ENCODE assay signal across 8 mouse cellular contexts in genomic region chr11:35770741-35771504, GRCm38 (mm10). TPM values are rescaled to one million over a fixed set of nuclear protein-coding genes. Genes with fewer than 3 reads are reported as not detected.
DNase-seq lines count a peak whose midpoint lies in the region; ATAC-seq lines count a peak whose summit lies in the region.

No protein-coding gene starts in this region.

- peak overlapping the region; percentile 69 for H3K4me3 ChIP-seq in heart, embryonic 16.5 days (ENCODE audit: low read length)
- H3K4me3 ChIP-seq in hindbrain, embryonic 14.5 days (replicated peaks; ENCODE audit: low read length): peak overlapping the region; percentile 81
- peak overlapping the region; percentile 94 for H3K4me3 ChIP-seq in midbrain, embryonic 14.5 days (replicated peaks; ENCODE audit: low read depth, low read length)

- intact Hi-C loops in heart, postnatal 10 days (cut with DNase I): loop anchor here (5.0 kb wide), 1 partner anchor 61 kb away; the partner anchor contains the start of gene Rars

- H3K9me3 ChIP-seq in heart, embryonic 16.5 days (replicated peaks; ENCODE audit: control insufficient read depth, low read length): no peaks in the 10 kb centered on the region
- no peaks in the 10 kb centered on the region for H3K9me3 ChIP-seq in hindbrain, embryonic 14.5 days (ENCODE audit: control insufficient read depth, low read length)
- no peaks in the 10 kb centered on the region for H3K9me3 ChIP-seq in midbrain, embryonic 14.5 days (ENCODE audit: control insufficient read depth, low read length)

- no peaks in the 10 kb centered on the region for H3K27me3 ChIP-seq in heart, embryonic 16.5 days (ENCODE audit: control insufficient read depth, insufficient read depth, low read length)
- H3K27me3 ChIP-seq in hindbrain, embryonic 14.5 days (ENCODE audit: control insufficient read depth, insufficient read depth, low read length): no peaks in the 10 kb centered on the region
- no peaks in the 10 kb centered on the region for H3K27me3 ChIP-seq in midbrain, embryonic 14.5 days (ENCODE audit: control insufficient read depth, insufficient read depth, low read length)

- H3K4me1 ChIP-seq in heart, embryonic 16.5 days (ENCODE audit: control insufficient read depth, insufficient read depth, low read length): peaks cover 13% of the 10 kb centered on the region
- H3K4me1 ChIP-seq in hindbrain, embryonic 14.5 days (replicated peaks; ENCODE audit: control insufficient read depth, insufficient read depth, low read length): peaks cover 16% of the 10 kb centered on the region
- H3K4me1 ChIP-seq in midbrain, embryonic 14.5 days (ENCODE audit: control insufficient read depth, insufficient read depth, low read length): peaks cover 19% of the 10 kb centered on the region

- H3K9ac ChIP-seq in heart, embryonic 16.5 days (ENCODE audit: low read length): peak overlapping the region; percentile 84
- H3K9ac ChIP-seq in hindbrain, embryonic 14.5 days: peak overlapping the region; percentile 96
- H3K9ac ChIP-seq in midbrain, embryonic 14.5 days (replicated peaks; ENCODE audit: low read length): peak overlapping the region; percentile 98

- peak overlapping the region; percentile 12; the same call in 1 of the 2 replicates for H3K27ac ChIP-seq in heart, embryonic 16.5 days (ENCODE audit: low read length)
- H3K27ac ChIP-seq in hindbrain, embryonic 14.5 days: no peak overlapping the region; the same call in 1 of the 2 replicates
- no peak overlapping the region for H3K27ac ChIP-seq in midbrain, embryonic 14.5 days (replicated peaks; ENCODE audit: low read depth, low read length)

- peak overlapping the region; percentile 77 for H3K4me2 ChIP-seq in heart, embryonic 16.5 days (ENCODE audit: low read depth, low read length)
- H3K4me2 ChIP-seq in hindbrain, embryonic 14.5 days (replicated peaks): peak overlapping the region; percentile 82
- H3K4me2 ChIP-seq in midbrain, embryonic 14.5 days (ENCODE audit: low read length): peak overlapping the region; percentile 79

- no peak for ATAC-seq in heart, embryonic 16.5 days (replicated peaks; ENCODE audit: extremely low read depth, insufficient read depth, low FRiP score)
- ATAC-seq in hindbrain, embryonic 14.5 days (ENCODE audit: low FRiP score): no peak
- ATAC-seq in midbrain, embryonic 14.5 days (ENCODE audit: low FRiP score, low TSS enrichment): no peak
- no peak for ATAC-seq in monocyte, adult 5-6 weeks (replicated peaks; ENCODE audit: insufficient number of reproducible peaks, low FRiP score, low TSS enrichment, poor library complexity, severe bottlenecking)

- WGBS in heart, embryonic 16.5 days: 55% methylated on average over 9 of the region's 9 CpGs
- WGBS in hindbrain, embryonic 14.5 days: 72% methylated on average over 9 of the region's 9 CpGs
- 72% methylated on average over 9 of the region's 9 CpGs for WGBS in midbrain, embryonic 14.5 days

- H3K36me3 ChIP-seq in heart, embryonic 16.5 days (ENCODE audit: control insufficient read depth, insufficient read depth): peaks cover under 1% of the 10 kb centered on the region; the same call in 1 of the 2 replicates
- 0 out of 2 replicates have a peak, but pooled peaks cover under 1% of the 10 kb centered on the region for H3K36me3 ChIP-seq in hindbrain, embryonic 14.5 days (replicated peaks; ENCODE audit: control insufficient read depth, insufficient read depth)
- no peaks in the 10 kb centered on the region for H3K36me3 ChIP-seq in midbrain, embryonic 14.5 days (ENCODE audit: control insufficient read depth, insufficient read depth, low read length)

- no peak for DNase-seq in heart, postnatal 10 days
- DNase-seq in MEL-GATA-1-ER (ENCODE audit: extremely low read depth, low read depth): peak; percentile 26
- no peak for DNase-seq in hindbrain, embryonic 14.5 days (ENCODE audit: low spot score)
- no peak for DNase-seq in midbrain, embryonic 14.5 days
- no peak for DNase-seq in spleen, postnatal 36 days (ENCODE audit: low spot score in 2 of 2)
- no peak for DNase-seq in ovary, adult 18-20 months (ENCODE audit: low spot score)

RNA-seq across cellular contexts. Expression of gene Pank3, which starts 1.6 kb away (rescaled TPM):
- 8.3 and 9.2 TPM in 2 replicates for polyA plus RNA-seq in heart, embryonic 16.5 days (2015; fragmentation: Nextera tagmentation; extraction: Ambion mirVana)
- total RNA-seq in heart, postnatal 10 days (2021): 10 to 100 TPM; 29.3 to 31.3 TPM
- 36.3 and 38.1 TPM in 2 replicates for polyA plus RNA-seq in hindbrain, embryonic 14.5 days (2014; fragmentation: Nextera tagmentation; extraction: Ambion mirVana)
- polyA plus RNA-seq in midbrain, embryonic 14.5 days (2014; fragmentation: Nextera tagmentation; extraction: Ambion mirVana): 29.0 and 36.8 TPM in 2 replicates
- 45.7 to 48.6 TPM (median 48.0 TPM) in 3 replicates for total RNA-seq in monocyte, adult 5-6 weeks (2017)

RNA-seq across cellular contexts. Expression of gene Fbll1, which starts 27.8 kb away (rescaled TPM):
- polyA plus RNA-seq in heart, embryonic 16.5 days (2015; fragmentation: Nextera tagmentation; extraction: Ambion mirVana): not detected in 2 replicates
- total RNA-seq in heart, postnatal 10 days (2021): not detected
- 34.3 and 36.9 TPM in 2 replicates for polyA plus RNA-seq in hindbrain, embryonic 14.5 days (2014; fragmentation: Nextera tagmentation; extraction: Ambion mirVana)
- polyA plus RNA-seq in midbrain, embryonic 14.5 days (2014; fragmentation: Nextera tagmentation; extraction: Ambion mirVana): 24.7 and 34.8 TPM in 2 replicates
- total RNA-seq in monocyte, adult 5-6 weeks (2017): not detected in 3 replicates

Comparison
In these comparisons a context has a peak if more than half of its experiments do, and no peak if none do; other contexts are left out.
1. RNA of gene Fbll1, which starts 27.8 kb away (polyA plus RNA-seq): 34.3 to 36.9 TPM in hindbrain, embryonic 14.5 days and 24.7 to 34.8 TPM in midbrain, embryonic 14.5 days; not detected in heart, embryonic 16.5 days; every median in the first group is over 10 times any median in the second.
2. Peak in every context shown above with its lines, with median percentiles within 50 percentile points of each other: H3K4me2 ChIP-seq, H3K4me3 ChIP-seq and H3K9ac ChIP-seq.